Mouse (Mus musculus): Measurements from ENCODE around the gene Ppp1r3e.

The Ppp1r3e gene

DNA sequence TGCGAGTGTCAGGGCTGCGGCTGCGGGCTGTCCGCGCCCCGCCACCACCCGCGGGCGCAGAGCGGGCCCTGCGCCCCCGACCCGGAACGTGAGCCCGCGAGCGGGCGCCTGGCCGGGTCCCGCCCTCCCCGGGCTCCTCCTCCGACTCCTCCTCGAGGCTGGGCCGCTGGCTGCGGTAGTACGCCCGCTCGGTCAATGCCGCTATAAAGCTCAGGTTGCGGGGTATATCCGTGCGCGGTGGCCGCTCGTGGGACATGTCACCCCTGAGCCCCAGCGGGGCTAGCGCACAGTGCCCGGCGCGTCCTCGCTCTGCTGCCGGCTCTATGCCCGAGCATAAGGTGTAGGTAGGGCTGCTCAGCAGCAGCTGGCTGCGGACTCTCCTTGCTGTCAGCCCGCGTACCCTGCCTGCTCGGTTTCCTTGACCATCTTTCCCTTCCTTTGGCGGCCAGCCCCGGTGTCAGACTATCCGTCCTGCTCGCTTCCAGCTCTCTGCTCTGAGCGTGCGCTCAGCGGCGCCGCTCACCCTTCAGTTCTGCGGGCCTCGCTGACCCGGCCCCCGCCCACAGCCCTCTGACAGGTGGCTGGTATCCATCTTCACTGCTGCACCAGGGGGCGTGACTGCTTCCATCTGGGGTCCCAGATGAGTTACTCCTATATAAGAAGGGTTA is at the start of gene Ppp1r3e:
Gene Ppp1r3e, minus strand, starts transcription at position 503 of the 668 bp plus-strand sequence.
- Histone ChIP-seq H3K9me3 (ENCODE audit: low read length) (no peaks in the 10 kb centered on the region), H3K4me1 (replicated peaks; ENCODE audit: low read depth, low read length) (peaks cover 26% of the 10 kb centered on the region), H3K27me3 (ENCODE audit: insufficient read depth, low read length) (peaks cover 50% of the 10 kb centered on the region), H3K4me3 (replicated peaks; ENCODE audit: low read length) (peak within 1 kb of the TSS; percentile 90), H3K36me3 (ENCODE audit: insufficient read depth, low read length) (no peaks in the 10 kb centered on the region)
- no peak for TF ChIP-seq NANOG (IDR thresholded peaks at IDR 0.05; ENCODE audit: borderline replicate concordance, low read length)
- TF ChIP-seq CTCF (conservative IDR thresholded peaks at IDR 0.05; ENCODE audit: low read length): no peak
- no peak for TF ChIP-seq POU5F1 (IDR thresholded peaks at IDR 0.05; ENCODE audit: borderline replicate concordance, low read length)

- peaks cover 41% of the 10 kb centered on the region for H3K27me3 ChIP-seq (ENCODE audit: insufficient read depth, low read length)
Observed at GRCm38 (mm10) chr14:54926401-54927158, 49.2 kb upstream of the Ppp1r3e start.

DNA sequence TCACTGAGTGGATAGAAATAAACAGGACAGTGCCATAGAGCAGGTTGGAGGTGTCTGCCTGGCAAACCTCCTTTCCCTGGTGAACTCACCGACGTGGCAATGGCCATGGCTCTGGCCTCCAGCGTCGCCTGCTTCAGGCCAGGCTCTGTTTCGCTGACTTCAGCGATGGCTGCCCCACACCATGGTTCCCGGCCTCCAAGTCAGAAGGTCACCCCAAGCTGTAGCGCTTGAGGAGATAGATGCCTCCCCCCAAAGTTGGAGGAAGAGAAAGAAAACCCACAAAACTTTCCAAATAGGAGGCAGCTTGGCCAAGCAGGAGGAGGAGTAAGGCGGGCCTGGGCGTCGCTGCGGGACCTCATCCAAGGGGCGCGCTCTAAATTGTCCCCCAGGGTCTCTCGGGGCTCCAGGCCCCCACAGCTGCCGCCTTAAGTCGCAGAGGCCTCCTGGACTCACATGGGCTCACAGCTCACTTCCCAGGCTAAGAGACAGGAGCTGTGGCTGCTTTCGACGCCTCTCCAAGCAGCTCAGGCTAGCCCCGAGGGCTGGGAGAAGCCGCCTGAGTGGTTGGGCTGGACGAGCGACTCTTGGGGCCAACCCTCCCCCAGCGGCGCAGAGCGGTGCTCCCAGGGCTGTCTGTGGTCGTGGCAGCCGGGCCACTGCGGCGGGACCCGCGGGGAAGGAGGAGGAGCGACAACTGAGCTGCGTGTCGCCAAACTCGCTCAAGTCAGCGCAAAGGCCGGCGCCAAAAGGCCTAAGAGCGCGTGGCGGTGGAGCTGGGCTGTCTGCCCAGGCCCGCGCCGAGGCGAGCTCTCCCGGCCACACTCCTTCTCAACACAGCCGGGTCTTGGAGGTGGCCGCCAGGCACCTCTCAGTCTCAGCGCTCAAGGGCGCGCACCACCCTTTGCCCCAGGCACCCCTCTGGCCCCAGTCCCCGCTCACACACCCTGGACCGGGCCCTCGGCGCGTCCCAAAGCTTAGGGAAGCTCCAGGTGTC is 48.3 kb upstream of the Ppp1r3e start, which contains the start of gene Efs:
Gene Efs, minus strand, starts transcription at position 778 of the 994 bp plus-strand sequence.
- H3K4me3 ChIP-seq (replicated peaks; ENCODE audit: low read length): peak within 1 kb of the TSS; percentile 87
- no peak for TF ChIP-seq CTCF (conservative IDR thresholded peaks at IDR 0.05; ENCODE audit: low read length)
- no peak for TF ChIP-seq NANOG (IDR thresholded peaks at IDR 0.05; ENCODE audit: borderline replicate concordance, low read length)
- TF ChIP-seq POU5F1 (IDR thresholded peaks at IDR 0.05; ENCODE audit: borderline replicate concordance, low read length): no peak
- H3K9me3 ChIP-seq (ENCODE audit: low read length): no peaks in the 10 kb centered on the region
- peaks cover 41% of the 10 kb centered on the region for H3K27me3 ChIP-seq (ENCODE audit: insufficient read depth, low read length)
- peaks cover 66% of the 10 kb centered on the region for H3K4me1 ChIP-seq (replicated peaks; ENCODE audit: low read depth, low read length)
- H3K36me3 ChIP-seq (ENCODE audit: insufficient read depth, low read length): peaks cover 19% of the 10 kb centered on the region

More at GRCm38 (mm10) chr14:54926401-54927158, 49.2 kb upstream of the Ppp1r3e start:
- H3K4me1 ChIP-seq (replicated peaks; ENCODE audit: low read depth, low read length): peaks cover 70% of the 10 kb centered on the region
- no peaks in the 10 kb centered on the region for H3K9me3 ChIP-seq (ENCODE audit: low read length)
- TF ChIP-seq NANOG (IDR thresholded peaks at IDR 0.05; ENCODE audit: borderline replicate concordance, low read length): no peak
- no peak for TF ChIP-seq CTCF (conservative IDR thresholded peaks at IDR 0.05; ENCODE audit: low read length)
- TF ChIP-seq POU5F1 (IDR thresholded peaks at IDR 0.05; ENCODE audit: borderline replicate concordance, low read length): no peak
- peak overlapping the region; percentile 87 for H3K4me3 ChIP-seq (replicated peaks; ENCODE audit: low read length)
- peaks cover 11% of the 10 kb centered on the region; the same call in 1 of the 2 replicates for H3K36me3 ChIP-seq (ENCODE audit: insufficient read depth, low read length)

DNA sequence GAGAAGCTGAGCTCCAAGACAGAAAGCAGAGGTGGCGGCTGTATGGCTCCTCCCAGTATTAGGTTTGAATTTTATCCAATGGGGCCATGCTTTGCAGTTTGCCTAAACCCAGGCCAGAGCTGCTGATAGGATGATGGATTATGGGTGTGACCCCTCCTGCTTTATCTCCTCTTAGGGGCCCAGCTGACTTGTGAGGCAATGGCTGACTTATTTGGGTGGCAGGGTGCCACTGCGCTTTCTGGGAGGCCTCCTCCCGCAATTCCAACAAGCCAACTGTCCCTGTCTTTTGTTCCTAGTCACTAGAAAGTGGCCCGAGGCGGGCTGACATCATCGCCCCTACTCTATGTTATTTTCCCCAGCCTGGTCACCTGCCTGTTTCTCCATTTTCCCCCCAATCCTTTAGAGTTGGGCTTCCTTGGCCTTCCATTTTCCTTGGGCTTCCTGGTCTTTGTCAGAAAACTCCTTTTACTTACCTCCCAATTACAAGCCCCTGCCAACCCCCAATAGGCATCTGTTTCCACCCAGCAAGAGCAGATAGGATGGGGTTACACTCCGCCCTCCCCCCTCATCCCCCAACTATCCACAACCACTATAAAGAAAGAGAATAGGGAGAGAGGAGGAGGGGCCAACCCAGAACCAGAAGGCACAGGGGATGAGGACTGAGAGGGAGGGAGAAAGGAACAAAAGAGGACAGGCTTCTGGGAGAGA is 47.4 kb upstream of the Ppp1r3e start:
- Histone ChIP-seq H3K36me3 (ENCODE audit: insufficient read depth, low read length) (peaks cover 28% of the 10 kb centered on the region), H3K27me3 (ENCODE audit: insufficient read depth, low read length) (peaks cover 41% of the 10 kb centered on the region), H3K4me3 (replicated peaks; ENCODE audit: low read length) (peak overlapping the region; percentile 87), H3K9me3 (ENCODE audit: low read length) (no peaks in the 10 kb centered on the region), H3K4me1 (replicated peaks; ENCODE audit: low read depth, low read length) (peaks cover 66% of the 10 kb centered on the region)
- no peak for TF ChIP-seq POU5F1 (IDR thresholded peaks at IDR 0.05; ENCODE audit: borderline replicate concordance, low read length)
- TF ChIP-seq NANOG (IDR thresholded peaks at IDR 0.05; ENCODE audit: borderline replicate concordance, low read length): no peak
- no peak for TF ChIP-seq CTCF (conservative IDR thresholded peaks at IDR 0.05; ENCODE audit: low read length)

GRCm38 (mm10) chr14:54920076-54920685 is 42.8 kb upstream of the Ppp1r3e start:
- peaks cover 18% of the 10 kb centered on the region for H3K27me3 ChIP-seq (ENCODE audit: insufficient read depth, low read length)
- H3K4me1 ChIP-seq (replicated peaks; ENCODE audit: low read depth, low read length): peaks cover 39% of the 10 kb centered on the region
- peaks cover 68% of the 10 kb centered on the region for H3K36me3 ChIP-seq (ENCODE audit: insufficient read depth, low read length)
- no peak overlapping the region; the same call in 1 of the 2 replicates for H3K4me3 ChIP-seq (replicated peaks; ENCODE audit: low read length)
- TF ChIP-seq CTCF (conservative IDR thresholded peaks at IDR 0.05; ENCODE audit: low read length) (no peak), NANOG (IDR thresholded peaks at IDR 0.05; ENCODE audit: borderline replicate concordance, low read length) (no peak), POU5F1 (IDR thresholded peaks at IDR 0.05; ENCODE audit: borderline replicate concordance, low read length) (no peak)
- no peaks in the 10 kb centered on the region for H3K9me3 ChIP-seq (ENCODE audit: low read length)

- H3K4me1 ChIP-seq (replicated peaks; ENCODE audit: low read depth, low read length): peaks cover 23% of the 10 kb centered on the region
- H3K27me3 ChIP-seq (ENCODE audit: insufficient read depth, low read length): peaks cover 65% of the 10 kb centered on the region
- H3K36me3 ChIP-seq (ENCODE audit: insufficient read depth, low read length): peaks cover 25% of the 10 kb centered on the region
- no peaks in the 10 kb centered on the region for H3K9me3 ChIP-seq (ENCODE audit: low read length)
- peak overlapping the region; percentile 85 for H3K4me3 ChIP-seq (replicated peaks; ENCODE audit: low read length)
- no peak for TF ChIP-seq POU5F1 (IDR thresholded peaks at IDR 0.05; ENCODE audit: borderline replicate concordance, low read length)
- TF ChIP-seq CTCF (conservative IDR thresholded peaks at IDR 0.05; ENCODE audit: low read length): no peak
- no peak for TF ChIP-seq NANOG (IDR thresholded peaks at IDR 0.05; ENCODE audit: borderline replicate concordance, low read length)
Observed at GRCm38 (mm10) chr14:54913343-54913742, 36.0 kb upstream of the Ppp1r3e start.

- Histone ChIP-seq H3K4me1 (replicated peaks; ENCODE audit: low read depth, low read length) (peaks cover 27% of the 10 kb centered on the region), H3K4me3 (replicated peaks; ENCODE audit: low read length) (peak within 1 kb of the TSS; percentile 85), H3K36me3 (ENCODE audit: insufficient read depth, low read length) (peaks cover 25% of the 10 kb centered on the region), H3K27me3 (ENCODE audit: insufficient read depth, low read length) (peaks cover 69% of the 10 kb centered on the region), H3K9me3 (ENCODE audit: low read length) (no peaks in the 10 kb centered on the region)
- TF ChIP-seq NANOG (IDR thresholded peaks at IDR 0.05; ENCODE audit: borderline replicate concordance, low read length) (no peak), CTCF (conservative IDR thresholded peaks at IDR 0.05; ENCODE audit: low read length) (no peak), POU5F1 (IDR thresholded peaks at IDR 0.05; ENCODE audit: borderline replicate concordance, low read length) (no peak)
Observed at GRCm38 (mm10) chr14:54912886-54913285, 35.5 kb upstream of the Ppp1r3e start, which contains the start of gene Slc22a17. Gene Slc22a17 (minus strand): TSS chr14:54913132.

All from E14TG2a.4 (cell line).